Mouse (Mus musculus) 3T3-L1 (cell line): ENCODE results near the gene Kcna10.

Source experiments
- DNase-seq: peaks from one replicate; pipeline ENCODE4 v3.0.0-alpha.2; 2015; ENCODE audit warnings: low read depth, low spot score

Gene Kcna10

DNA sequence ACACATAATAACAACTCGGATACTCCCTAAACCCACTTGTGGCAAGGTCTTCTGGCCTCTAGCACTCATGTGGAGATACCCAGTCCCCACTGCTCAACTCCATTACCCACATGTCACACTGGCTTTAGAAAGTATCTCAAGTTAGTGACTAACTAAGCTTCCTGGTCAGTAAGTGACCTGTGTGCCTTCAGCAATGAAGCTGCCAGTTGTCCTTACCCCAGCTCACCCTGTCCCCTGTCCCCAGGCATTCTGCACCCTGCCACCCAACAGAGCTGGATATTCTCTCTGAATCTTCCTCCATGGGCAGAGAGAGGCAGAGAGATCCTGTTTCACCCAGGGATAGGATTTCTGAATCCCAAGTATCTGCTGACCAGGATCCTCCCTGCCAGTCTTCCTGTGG lies at the start of gene Kcna10:
Kcna10 (plus strand) TSS at position 301 of the 400 bp plus-strand sequence.
- DNase-seq, result no peak

DNA sequence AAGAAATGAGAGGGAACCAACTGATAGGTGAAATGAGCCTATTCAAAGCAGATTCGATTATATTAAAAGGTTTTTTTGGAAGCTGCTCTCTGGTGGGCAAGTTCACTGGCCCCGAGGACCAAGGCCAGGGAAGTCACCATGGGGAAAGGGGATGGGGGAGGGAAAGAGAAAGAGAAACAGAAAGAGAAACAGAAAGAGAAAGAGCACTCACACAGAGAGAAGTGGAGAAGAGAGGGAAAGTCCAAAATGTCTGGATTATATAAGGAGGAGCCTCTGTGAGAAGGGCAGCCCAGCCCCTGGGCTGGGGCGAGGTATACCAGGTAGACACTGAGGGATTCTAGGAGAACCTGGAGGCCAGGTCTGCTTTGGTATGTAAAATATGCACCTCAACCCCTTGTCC lies 48.4 kb upstream of the Kcna10 start:
- no peak for DNase-seq

DNA sequence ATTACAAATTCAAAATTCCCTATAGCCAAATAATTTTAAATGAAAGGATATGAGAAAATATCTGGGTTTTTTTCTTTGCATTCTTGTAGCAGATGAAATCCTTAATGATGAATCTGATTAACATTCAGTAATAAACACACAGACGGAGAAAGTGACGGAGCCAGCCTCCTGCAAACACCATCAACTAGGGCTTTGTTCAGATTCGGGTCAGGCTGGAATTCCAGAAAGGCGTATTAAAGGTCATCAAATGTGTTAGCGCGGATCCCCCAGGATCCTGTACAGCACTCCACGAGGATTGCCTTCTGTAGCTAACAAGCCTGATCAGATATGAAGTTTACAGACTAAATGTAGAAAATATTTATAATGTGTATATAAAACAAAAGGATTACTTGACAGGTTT lies 35.7 kb upstream of the Kcna10 start:
- no peak for DNase-seq

DNA sequence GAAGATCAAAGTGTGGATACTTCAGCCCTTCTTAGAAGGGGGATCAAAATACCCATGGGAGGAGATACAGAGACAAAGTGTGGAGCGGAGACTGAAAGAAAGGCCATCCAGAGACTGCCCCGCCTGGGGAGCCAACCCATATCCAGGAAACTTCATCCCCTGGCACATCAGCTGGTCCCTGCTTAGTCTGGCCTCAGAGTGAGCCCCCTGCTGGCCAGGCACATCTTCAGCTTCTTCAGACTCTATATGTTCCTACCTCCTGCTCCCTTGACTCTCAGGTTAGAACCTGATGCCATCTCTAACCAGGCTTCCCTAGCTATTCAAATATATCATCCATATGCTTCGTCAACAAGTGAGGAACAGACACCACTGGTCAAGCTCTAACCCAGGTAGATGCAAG lies 33.9 kb upstream of the Kcna10 start:
- peak; percentile 54 for DNase-seq

DNA sequence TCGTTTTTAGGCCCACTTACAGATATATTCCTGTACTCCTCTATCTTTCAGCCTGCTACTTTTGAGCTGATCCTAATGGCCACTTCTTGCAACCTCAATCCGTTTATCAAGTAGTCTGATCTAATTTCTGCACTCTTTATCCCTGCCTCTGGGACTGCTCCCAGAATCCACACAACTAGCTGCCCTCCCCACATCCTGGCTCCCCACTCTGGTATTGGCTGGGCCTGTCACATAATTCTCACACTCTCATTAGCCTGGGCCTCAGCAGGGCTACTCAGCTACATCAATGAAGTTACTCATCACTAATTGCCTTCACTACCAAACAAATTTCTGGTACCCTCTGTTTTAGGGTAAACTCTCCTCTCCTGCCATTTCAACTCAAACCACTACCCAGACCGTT lies 32.4 kb upstream of the Kcna10 start:
- no peak for DNase-seq

DNA sequence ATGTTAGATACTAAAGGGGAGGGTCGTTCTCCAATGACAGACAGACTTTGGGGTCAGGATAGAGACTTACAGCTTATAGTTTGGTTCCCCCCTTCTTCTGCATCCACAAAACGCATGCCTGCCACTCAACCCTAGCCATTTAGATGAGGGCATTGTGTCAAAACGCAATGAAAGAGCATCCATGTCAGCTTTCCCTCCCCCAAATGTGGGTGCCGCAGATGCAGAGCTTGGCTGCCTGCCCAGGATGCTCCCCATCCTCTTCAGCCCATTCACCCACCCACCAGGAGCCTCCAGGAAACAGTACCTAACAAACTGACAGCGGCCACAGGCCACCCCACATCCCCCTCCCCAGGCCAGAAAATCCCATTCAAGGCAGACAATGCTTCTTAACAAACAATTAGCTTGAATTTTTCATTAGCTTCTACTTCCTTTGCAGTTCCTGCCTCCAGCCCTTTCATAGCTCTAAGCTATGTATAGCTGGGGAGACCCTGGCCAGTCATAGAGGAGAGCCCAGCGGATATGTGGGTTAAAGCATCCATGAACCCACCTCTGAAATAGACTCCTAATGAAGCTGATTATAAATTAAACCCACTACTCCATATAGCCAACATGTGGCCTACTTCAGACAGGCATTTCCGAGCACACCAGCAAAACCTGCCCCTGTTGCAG lies 31.9 kb upstream of the Kcna10 start:
- DNase-seq, result no peak

DNA sequence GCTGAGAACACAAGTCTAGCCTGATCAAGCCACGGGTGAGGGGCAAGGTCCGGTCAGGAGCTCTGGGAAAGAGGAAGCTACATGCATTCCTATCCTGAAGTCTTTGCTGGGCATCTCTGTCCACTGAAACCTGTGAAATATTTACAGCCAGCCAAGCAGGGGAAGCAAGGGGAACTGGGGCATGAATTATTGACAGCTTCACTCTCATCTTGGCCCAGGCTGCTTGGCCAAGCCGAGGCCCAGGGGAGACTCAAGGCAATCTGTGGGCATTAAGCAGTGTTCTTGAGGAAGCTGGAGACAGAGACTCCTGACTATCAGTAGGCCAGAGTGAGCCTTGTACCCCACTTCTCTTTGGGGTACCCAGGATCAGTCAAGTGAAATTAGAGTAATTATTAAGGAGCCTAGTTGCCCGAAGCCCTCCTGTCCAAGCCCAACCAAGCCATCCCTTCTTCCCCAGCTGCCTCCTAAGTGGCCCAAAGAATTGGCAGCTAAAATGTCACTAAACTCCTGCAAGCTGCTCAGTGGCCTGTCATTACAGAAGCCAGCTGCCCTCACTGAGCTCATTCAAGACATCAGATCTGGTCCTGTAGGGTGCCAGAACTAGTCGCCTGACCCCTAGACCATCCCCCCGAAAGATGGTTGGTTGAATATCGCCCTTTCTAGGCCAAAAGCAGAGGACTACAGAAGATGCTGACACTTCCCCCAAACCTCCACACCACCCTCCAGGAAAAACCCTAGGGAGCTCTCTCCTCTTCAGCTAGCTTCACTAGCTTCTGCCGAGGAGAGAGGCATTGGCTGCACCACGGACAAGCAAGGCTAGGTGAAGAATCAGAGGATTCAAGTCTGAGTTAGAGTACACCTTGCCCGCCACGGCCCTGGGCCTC lies 28.8 kb upstream of the Kcna10 start:
- no peak for DNase-seq

DNA sequence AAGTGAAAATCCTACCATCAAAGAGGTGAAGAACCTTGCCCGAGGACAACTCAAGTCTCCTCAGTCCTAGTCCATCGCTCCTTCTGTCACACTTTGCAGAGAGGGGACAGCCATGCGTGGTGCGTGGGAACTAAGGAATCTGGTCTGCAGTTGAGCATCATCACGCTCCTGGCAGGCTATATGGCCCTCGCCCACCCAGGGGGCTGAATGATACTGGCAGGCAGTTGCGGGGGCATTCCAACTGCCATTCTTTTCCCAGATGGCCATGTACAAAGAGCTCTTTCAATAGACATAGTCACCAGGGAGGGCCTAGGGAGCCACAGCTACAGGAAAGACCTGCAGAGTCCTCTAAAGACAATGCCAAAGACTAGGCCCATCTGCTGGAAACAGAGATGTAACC lies 24.0 kb upstream of the Kcna10 start:
- DNase-seq, result no peak

DNA sequence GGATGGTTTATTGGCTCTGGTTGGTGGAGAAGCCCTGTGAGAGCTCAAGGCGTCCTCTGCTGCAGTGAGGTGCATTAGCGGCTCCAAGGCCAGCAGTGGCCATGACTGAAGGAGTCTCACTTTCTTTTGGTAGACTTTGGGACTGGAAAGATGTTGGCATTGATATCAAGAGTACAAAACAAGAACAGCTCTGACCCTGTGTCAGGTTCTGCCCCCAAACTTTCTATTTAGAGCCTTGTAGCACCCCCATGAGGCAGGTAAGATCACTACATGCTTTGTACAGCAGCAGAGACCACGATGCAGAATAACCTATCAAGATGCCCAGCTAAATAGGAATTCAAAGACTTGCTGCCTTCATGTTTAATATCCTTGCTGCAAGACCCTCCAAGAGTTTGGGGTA lies 23.4 kb upstream of the Kcna10 start:
- no peak for DNase-seq

DNA sequence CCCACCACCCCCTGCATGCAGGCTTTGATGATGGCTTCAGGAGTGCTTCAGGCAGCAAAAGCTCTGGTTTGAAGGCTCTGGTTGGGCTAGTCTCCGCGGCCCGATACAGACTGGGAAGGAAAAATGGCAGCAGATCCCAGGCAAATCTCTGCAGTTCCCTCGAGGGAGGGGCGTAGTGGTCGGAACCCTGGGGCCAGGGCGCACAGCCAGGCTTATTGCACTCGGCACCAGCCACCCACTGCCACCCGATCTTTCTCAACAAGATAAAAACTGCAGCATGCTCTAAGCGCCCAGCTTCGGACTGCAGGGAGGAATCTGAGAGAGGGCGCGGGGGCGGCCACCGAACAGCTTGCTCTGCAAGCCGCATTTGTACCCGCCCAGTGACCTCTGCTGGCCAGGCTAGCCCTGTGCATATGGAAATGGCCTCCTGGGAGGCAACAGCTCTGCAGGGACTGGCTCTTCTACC lies 23.0 kb upstream of the Kcna10 start:
- no peak for DNase-seq

DNA sequence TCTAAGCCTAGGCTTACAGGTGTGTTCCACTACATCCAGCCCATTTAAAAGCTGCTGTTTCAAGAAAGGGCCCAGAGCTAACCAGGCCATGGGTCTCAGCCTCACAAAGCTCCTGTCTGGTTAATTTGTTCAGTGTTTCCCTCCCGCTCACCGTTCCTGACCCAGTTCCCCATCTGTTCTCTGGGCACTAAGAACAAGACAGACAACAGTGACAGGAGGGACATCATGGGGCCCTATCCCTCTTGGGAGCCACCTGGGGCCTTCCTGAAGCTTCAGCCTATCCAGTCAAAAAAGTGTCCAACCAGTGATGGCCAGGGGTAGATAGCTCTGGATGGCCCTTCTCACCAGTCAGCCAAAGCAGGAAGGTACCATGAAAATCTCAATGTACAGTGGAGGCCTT lies 20.1 kb upstream of the Kcna10 start:
- no peak for DNase-seq

DNA sequence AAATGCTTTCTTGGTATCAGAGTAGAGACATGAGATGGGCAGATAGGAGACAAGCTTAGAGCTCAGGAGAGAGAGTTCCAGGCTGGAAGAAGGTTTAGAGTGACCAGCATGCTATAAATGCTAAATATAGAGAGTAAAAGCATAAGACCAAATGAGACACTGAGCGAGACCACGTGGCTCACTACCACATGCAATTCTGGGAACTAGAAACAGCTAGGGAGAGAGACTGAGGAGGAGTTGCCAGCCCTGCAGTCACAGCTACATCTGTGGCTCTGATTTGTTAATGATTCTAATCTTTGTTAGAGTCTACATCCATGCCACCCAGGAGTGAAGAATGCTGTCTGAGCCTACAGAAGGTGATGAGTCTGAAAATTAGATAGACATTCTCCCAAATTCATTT lies 13.3 kb upstream of the Kcna10 start:
- DNase-seq, result no peak

DNA sequence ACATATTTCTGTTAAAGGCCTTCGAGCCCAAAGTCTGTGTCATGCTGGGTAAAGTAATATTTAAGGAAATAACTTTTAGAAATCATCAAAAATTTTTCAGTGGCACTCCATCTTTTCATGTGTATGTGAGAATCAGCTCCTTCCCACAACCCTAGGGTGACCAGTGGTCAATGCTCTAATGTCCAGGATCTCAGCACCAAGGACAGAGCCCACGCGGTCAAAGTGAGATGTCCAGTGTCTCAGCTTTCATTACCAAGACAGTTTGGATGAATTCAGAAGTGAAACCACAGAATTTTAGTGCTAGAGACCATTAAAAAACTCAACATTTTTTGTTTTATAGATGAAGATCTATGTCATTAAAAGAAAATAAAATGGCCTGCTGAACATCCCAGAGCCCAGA lies 10.9 kb upstream of the Kcna10 start:
- DNase-seq, result peak; percentile 56

DNA sequence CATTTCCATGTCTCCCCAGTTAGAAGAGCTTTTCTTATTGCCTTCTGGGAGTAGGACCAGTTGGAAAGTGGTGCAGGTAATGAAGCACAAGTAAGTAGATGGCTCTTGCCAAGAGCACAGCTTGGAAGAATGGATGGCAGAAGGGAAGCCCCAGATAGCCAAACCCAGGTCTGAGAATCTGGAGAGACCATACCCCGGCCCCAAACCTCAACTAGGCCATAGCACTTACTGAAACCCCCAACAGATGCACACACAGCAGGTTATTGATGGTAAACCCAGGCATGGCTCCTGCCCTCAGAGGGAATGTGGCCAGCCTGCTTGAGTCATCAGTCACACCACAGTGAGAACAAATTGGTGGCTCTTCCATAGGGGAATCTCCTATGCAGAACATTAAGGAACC lies 10.3 kb upstream of the Kcna10 start:
- no peak for DNase-seq

DNA sequence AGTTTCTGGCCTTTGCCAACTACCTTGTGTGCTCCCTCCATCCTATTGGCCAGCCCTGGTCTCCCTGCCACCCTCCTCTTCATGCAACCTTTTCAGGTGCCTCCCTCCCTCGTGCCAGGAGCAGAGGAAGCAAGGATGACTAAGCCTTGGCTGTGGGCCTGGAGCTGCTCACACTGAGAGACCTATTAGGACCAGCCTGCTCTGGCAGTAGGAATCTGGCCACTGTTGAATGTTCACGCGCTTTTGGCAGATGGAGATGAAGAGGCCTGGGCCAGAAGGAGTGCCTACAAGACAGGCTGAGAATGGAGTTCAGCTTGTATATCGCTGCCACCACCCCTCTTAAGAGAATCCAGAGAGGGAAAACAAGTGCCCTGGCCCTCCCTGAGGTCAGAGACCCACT lies 7.4 kb upstream of the Kcna10 start:
- DNase-seq, result peak; percentile 37

DNA sequence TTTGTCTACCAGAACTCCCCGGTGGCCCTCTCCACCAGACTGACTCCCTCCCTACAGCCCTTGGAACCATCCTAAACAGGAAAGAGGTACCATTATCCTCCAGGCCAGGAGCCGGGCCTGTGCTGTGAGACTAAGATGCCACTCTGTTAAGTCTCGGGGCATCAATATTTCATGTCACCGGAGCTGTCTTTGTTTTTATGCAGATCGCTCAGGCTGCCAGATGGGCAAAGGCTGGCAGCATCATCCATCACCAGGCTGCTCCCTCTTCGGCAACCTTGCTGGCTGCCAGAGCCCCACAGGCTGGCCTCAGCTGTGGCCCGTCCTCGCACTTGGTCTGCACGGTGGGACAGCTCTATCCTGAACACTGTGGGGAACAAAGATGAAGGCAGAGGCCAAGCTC lies 6.4 kb upstream of the Kcna10 start:
- DNase-seq, result no peak

DNA sequence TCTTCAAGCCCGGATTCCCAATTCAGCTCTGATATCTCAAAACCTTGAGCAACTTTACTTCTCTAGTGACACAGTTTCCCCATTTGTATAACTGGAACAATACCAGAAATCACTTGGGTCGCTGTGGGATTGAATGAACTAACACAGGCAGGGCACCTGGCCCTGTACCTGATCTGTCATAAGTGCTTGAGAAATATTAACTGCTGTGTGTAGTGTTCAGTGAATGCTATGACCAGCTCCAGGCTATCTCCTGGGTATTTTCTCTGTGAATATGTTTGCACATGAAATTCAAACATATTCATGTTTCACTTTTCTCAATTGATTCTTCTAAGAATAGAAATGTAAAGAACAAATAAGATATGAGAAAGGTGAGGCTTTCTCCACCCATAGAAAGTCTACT lies 2.0 kb upstream of the Kcna10 start:
- no peak for DNase-seq

DNA sequence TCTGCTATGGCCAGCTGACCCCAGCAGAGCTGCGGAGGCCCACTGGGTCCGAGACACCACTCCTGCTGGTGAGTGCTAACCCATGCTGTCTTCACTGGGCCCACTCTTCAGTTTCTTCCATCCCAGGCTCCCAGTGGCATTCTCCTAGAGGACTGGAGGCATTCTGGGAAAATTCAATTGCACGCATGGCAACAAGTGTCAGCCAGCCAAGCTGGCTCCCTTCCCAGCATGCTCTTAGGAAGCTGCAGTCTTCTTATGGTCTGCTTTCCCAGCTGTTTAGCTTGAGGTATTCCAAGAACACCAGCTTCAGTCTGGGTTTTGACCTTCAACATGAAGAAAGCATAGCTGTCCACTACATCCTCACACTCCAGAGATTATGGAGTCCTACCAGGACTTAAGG lies 322 bp downstream of the Kcna10 start:
- DNase-seq, result no peak

DNA sequence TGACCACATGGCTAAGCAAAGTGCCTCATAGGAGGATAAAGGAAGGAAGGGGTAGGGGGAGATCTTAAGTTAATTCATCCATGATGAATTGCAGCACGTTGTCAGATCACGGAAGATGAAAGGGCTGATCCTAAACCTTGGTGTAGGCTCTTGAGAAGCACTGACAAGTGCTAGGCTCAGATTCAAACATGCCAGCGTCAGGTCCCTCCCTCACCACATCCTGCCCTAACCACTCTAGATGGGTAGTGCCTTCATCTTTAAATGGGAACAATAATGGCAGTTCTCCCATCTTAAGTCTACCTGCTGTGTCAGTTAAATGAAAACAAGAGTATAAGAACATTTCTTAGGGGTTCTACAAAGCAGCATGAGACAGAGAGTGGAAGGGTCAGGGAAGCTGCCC lies 2.7 kb downstream of the Kcna10 start:
- DNase-seq, result no peak

DNA sequence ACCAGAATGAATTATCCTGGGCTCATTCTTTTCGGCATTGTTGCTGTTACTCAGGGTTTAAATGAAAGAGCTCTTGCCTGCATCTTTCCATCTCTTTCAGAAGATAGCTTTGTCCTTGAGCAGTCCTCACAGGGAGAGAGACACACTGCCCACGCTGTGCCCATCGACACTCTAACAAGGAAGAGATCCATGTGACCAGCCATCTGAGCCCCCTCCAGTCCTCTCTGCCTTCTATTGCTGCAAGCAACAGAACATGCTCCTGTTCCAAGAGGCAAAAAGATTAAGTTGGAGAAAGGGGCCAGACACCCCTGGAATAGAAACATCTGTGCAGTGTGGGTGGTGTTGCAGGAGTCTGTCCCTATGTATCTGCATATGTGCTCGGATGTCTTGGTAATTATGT lies 4.2 kb downstream of the Kcna10 start:
- no peak for DNase-seq

DNA sequence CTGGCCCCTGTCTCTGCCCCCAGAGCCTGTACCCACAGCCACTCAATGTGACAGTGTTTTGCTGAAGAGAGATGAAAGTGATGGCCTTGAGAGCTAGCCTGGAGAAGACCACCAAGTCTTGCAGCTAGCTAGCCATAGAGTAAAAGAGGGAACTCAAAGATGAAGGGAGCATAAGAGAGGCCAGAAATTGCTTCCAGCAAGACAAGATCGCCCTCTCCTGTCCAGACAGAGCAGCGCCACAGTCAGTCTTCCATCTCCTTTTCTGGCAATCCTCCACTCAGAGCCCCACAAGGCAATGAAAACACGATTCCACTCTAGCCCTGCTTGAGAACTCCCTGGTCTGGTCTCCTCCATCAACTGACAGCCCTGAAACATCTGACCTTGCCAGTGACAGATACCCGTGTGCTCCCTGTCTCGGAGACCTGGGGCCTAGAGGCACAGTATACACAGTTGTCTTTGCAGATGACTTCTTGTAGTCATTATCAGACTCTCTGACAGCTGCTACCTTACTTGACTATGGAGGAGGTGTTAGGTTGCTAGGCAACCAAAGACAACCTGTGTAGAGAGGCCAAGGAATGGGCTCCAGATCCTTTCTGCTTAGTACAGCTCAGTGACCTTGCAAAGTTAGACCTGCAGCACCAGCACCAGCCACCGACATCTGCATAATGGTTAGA lies 5.5 kb downstream of the Kcna10 start:
- DNase-seq, result peak; percentile 46

DNA sequence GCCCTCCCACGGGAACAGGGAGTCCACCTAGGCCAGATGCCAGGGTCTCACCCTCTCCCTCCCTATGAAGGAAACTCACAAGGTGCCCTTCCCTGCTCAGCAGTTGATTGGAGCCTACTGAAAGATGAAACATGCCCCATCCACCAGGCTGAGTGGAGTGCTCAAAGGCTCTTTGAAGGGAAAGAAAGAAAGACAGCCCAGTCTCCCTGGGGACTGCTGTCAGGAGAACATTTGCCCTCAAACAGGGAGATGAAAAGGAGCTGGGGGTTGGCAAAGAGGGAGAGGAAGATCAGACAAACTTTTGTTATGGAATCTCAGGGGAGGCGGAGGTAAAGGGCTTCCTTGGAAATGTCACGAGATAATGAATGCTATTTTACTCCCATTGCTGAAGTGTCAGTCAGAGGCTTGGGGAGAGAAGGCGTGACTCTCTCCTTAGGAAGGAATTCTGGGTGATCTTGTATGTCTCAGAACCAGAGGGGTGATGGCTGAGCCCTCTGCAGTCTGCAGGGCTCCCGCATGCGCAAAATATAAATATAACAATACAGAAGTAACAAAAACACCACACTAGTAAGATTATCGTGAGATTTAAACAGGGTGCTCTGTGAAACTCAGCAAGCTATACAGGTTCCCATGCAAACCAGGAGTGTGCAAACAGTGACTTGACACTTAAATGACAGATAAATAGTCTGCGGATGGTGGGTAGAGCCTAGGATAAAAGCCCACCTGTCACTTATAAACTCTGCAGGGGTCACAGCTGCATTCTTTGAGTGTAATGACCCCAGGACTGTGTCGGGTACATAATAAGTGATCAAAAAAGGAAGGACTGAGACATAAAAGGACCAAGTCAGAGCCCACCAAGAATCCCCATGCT lies 18.7 kb downstream of the Kcna10 start:
- DNase-seq, result no peak
